Mouse (Mus musculus): ENCODE measurements around the gene Tmem163. TPM values are rescaled to one million over a fixed set of nuclear protein-coding genes. Genes with fewer than 3 reads are reported as not detected.

The Tmem163 gene
- polyA plus RNA-seq (2012; rRNA removed; ENCODE audit: low replicate concordance) = 1.4 and 6.9 TPM in 2 replicates

DNA sequence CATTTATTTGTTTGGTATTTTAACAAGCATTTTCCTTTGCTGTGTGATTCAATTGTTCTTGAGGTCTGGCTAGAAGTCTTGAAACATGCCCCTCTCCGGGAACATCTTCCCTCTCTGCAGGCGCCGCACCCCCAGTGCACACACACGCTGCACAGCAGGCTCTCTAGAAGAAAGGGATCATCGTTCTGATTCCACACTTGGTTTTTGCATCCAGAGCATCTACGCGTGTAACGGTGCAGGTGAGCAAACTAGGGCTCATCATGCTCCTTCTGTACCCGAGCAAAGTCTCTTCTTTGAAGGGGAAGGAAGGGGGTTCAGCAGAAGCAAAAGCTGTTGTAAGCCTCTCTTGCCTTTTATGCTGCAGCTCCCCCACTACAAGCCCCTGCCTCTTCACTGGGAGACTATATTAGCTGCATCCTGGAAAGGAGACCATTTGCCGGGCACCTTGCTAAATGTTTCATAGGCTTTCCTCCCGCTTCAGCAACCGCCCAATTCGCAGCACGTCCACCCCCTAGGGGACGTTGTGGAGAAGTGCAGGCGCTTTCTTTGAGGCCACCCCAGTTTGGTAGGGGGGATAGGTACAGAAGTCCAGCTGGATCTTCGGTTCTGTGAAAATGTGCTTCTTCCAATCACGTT lies at the start of gene Tmem163:
Tmem163 (minus strand) TSS at position 51 of the 636 bp plus-strand sequence.

GRCm38 (mm10) chr1:127729096-127729495 lies 49.7 kb upstream of the Tmem163 start, which contains the start of gene Acmsd:
Gene Acmsd, plus strand, starts transcription at chr1:127729413.

Other genes with a start within 250 kb of the Tmem163 start
- not detected in 2 replicates for gene Acmsd, start 49.9 kb upstream of the Tmem163 start, polyA plus RNA-seq (2012; rRNA removed; ENCODE audit: low replicate concordance)
- gene Ccnt2, start 94.6 kb upstream of the Tmem163 start, polyA plus RNA-seq (2012; rRNA removed; ENCODE audit: low replicate concordance) = 18.3 and 35.5 TPM in 2 replicates
- 0.89 and 0.97 TPM in 2 replicates for gene Map3k19, start 175.5 kb upstream of the Tmem163 start, polyA plus RNA-seq (2012; rRNA removed; ENCODE audit: low replicate concordance)
- 15.1 and 22.0 TPM in 2 replicates for gene Rab3gap1, start 189.2 kb upstream of the Tmem163 start, polyA plus RNA-seq (2012; rRNA removed; ENCODE audit: low replicate concordance)

All from mammary gland, adult 2 months (tissue).